Mouse (Mus musculus): ENCODE measurements around the gene Rab8b.

GRCm38 (mm10) chr9:66883500-66883899 is 36.0 kb downstream of the Rab8b start:
- TF ChIP-seq CTCF (IDR thresholded peaks at IDR 0.05; ENCODE audit: low read depth, low read length): no peak
- TF ChIP-seq POLR2A (IDR thresholded peaks at IDR 0.05; ENCODE audit: extremely low read depth, insufficient read depth, low read length): no peak

All from liver, adult 2 months (tissue).